Mouse (Mus musculus) brain, embryonic 18.5 days (tissue): ENCODE measurements around the gene Nadk2.

Experiments
- DNase-seq: peaks from one replicate; pipeline ENCODE4 v3.0.0-alpha.2; 2012; ENCODE audit warnings: low read depth, low spot score

Nadk2 gene

DNA sequence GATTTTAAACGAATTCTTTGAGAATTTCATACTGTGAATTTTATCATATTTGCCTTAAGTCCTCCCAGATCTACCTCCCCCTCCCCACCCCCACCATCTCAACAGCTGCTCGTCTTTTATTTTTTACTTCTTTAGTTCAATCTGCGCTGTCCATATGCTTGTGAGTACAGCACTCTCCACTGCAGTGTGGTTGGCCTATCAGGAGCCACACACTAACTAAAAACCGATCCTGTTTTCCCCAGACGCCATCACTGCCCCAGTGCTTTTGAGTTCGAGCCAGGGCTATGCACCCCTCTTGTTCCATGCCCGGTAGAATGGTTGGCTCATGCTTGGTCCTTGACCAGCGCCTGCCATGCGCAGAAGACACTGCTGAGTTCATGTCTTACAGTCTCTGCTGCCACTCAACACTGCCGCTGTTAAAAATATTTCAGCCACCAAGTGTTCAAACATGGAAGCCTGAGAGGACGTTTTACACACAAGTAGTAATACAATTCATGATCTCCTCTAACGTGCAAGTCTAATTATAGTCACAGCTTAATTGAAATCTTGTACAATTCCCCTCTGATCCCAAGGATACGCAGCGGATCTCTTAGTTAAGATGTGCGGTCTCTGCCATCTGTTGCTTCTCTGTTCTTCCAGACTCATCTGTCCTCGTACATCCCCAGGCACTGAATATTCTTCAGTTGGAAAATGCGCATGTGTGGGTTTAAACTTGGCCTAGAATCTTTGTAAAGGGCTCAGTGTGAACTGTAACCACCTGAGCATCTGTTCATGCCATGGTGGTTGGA is 17.0 kb downstream of the Nadk2 start:
- DNase-seq, result no peak

DNA sequence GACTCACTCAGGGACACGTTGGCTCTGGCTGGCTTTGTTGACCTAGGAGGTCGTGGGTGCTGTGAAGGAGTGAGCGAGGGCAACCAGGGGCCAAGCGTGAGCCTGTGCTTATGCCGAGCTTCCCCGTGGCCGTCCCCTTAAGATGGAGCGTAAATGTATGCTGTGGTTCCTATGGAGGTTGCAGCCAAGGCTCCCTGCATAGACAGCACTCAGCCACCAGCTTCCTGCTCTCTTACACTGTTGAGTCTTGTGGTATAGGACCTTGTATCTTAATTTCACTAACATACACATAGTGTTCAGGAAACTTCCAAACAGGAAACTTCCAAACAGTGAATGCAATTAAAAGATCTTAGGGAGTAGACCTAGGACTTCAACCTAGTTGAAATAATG is 17.6 kb downstream of the Nadk2 start:
- no peak for DNase-seq

DNA sequence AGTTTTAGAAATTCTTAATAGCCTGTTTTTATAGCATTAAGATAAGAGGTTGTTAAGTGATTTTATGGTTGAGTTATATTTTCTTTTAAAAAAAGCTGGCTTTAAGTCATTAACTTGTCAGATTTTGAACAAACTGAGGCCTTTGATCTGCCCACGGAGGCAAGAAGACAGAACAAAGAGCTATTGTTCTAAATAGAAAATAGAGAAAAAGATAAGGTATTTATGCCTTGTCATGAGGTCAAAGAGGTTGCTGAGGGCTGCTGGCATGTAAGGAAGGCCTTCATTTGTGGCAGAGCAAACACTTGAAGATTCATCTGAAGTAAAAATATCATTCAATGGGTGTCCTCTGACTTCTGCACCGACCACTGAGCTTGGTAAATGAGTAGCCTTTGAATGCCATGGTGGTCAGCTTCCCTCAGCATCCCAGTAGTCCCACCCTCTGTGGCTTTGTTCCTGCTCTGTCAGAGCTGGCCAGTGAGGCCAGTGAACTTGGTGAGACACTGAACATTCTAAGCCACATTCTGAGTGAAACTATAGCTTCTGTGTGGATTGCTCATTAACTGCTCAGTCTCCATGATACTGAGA is 18.2 kb downstream of the Nadk2 start:
- no peak for DNase-seq

DNA sequence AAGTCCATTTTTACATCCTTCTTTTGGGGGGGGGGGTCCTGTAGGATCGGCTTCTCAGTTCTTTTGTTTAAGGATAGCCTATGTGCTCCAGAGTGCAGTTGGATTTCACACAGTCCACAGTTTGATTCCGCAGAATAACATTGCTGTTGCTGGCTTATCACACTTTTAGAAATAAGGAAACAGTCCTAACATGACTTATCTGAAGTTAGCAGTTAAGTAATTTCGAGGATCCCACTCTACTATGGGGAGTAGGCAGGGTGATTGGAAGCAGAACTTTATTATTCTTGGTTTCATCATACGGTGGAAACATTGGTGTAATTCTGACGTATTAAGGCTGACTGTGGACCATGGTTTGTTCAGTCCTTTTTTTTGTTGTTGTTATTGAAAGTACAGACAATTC is 19.6 kb downstream of the Nadk2 start:
- no peak for DNase-seq

DNA sequence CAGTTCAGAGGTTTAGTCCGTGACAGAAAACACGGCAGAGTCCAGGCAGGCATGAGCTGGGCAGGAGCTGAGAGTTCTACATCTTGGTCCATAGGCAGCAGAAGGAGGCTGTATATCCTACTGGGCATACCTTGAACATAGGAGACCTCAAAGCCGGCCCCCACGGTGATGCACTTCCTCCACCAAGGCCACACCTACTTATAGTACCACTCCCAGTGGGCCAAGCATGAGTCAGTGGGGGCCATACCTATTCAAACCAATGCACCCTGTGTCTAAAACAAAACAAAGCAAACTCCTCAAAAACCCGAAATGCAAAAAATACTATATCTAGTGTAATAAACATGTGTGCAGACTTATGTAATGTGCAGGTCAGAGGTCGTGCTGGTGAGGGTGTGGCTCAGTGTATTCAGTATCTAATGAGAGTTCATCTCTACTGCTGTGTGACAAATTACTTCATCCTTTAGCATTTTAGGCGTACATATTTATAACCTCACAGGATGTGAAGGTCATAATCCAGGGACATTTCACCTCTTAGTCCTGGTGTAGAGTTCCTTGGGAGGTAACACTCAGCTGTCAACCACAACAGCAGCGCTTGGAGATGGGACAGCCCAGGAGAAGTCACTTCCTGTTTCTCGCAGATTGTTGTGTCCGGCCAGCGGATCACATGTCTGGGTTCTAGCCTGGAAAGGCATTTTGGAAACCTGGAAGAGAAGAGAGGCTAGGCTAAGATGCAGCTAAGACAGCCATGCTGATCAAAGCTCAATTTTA is 22.7 kb downstream of the Nadk2 start:
- DNase-seq, result no peak

DNA sequence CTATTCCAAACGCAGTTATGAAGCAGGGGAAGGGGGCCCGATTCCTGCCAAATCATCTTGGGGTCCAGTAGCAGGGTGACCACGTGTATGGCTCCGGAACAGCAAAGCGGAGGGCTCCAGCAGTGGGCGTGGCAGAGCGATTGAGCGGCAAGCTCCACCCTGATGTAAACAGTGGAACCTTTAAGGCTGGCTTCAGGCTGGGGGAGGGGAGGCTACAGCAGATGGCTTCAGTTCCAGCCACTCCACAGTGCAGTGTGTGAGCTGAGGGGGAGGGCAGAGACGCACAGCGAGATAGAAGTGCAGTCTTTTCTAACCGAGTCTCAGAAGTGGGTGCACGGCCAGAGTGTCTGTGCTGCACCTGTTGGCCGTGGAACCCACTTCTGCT is 23.3 kb downstream of the Nadk2 start:
- DNase-seq, result no peak

DNA sequence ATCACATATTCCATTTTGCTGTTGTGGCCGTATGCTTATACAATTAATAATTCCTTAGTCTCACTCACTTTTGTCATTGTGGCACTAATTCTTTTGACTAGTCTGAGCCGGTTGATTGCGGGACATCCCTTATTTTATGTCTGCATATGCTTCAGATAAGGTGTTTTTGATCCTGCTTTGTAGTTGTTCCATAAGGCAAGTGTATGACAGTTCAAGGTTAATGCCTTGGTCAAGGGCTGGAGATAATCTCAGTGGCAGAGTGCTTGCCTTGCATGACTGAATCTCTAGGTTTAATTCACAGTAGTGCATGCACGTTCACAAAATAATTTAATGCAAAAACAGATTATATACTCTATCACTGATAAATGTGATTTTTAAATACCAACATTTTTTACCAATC is 25.8 kb downstream of the Nadk2 start:
- no peak for DNase-seq

DNA sequence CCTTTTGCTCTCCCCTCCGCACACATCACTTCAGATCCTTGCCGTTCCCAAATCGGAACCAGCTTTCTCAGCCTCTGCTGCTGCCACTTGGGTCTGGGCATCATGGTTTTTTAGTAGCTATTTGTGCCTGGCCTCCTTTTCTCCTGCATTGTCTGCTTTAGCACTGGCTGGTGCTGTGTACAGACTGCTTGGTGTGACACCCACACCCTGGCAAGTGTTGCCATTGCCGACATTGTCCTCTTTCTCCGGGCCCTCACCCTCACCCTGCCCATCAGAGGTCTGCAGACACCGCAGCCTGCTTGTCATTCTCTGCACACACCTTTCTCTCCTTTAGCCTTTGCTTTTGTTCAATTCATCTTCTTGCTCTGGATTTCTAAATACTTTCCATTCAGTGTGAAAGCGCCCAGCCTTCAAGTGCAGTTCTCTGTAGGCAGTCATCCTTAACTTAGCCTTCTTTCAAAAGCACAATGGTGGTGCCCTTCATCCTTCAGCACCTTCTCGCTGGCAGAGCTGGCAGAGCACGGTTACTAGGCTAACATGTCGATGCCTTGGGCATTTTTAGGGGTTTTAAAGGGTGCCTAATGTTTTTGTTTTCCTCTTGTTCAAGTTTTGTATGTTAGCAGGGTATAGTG is 29.5 kb downstream of the Nadk2 start:
- no peak for DNase-seq

DNA sequence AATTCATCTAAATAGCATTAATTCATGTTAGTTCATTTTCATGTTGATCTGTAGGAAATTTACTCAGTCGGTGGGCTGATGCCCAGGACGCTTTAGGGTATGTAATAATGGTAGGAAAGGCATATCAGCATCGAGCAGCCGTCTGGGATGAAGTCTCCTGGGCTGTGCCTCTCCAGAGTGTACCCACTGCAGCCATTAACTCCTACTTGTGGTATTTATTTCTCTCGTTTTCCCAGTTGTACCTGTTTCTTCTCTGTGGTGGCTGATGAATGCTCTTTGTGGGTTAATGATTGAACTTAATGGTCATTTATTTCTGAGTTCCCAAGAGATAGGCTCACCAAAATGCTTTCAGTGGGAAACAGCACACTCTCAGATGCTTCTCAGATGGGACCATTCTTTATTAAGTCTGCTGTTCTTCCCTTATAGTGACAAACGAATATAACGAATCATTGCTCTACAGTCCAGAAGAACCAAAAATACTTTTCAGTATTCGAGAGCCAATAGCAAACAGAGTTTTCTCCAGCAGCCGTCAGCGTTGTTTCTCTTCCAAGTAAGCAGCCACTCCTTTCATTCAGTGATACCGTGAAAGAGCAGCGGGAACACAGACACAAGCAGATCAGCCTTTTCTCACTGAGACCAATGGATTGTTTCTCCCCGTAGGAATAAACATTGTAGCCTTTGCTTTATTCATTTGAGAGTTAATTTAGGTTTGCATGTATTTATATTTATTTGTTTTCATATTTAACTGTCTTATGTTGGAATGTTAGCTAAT is 35.4 kb downstream of the Nadk2 start:
- DNase-seq, result no peak

DNA sequence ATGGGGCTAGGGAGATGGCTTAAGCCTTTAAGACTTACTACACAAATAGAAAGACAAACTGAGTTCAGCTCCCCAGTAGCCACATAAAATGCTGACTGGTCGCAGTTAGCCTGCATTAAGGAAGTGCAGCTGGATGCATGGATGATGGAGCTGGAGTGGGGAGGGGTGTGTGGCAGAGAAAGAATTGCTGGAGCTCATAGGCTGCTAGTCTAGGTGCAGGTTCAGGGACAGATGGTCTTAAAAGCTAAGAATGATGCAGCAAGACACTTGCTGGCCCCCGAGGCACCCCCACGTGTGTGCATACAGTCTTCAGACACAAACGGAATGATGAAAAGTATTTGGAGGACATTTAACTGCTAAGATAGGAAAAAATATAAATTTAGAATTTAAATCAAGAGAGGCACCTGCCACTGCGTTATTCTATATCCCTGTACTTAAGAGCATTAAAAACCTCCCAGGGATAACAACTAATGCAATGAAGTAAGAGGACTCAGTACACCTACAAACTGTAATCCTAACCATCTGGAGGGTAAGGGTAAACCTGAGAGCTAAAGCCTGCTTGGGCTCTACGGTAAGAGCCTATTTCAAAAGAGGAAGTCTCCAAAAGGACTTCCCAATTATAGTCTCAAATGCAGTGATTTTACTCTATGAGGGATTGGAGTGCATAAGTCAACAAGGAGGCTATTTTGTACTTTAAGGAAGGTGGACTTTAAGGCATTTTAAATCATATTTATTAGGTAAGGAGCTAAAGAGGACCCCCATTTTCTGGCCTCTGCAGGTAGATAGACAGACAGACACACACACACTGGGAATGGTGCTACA is 39.7 kb downstream of the Nadk2 start:
- no peak for DNase-seq

DNA sequence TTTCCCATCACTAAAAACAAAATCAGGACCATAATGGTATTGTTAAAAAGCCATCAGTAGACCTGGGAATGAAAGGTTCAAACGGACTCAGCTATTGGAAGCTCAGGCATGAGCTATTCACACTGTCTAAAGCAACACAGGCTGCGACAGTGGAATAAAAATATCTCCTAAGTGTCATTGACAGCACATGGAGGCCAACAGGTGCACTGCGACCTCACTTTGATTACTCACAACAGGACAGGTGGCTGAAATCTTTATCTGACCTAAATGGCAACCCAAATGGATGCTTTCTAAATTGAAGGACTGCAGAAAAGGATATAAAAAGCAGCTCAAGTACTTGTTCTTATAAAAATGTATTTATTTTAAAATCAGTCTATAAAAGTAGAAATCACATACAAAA is 40.6 kb downstream of the Nadk2 start:
- no peak for DNase-seq

DNA sequence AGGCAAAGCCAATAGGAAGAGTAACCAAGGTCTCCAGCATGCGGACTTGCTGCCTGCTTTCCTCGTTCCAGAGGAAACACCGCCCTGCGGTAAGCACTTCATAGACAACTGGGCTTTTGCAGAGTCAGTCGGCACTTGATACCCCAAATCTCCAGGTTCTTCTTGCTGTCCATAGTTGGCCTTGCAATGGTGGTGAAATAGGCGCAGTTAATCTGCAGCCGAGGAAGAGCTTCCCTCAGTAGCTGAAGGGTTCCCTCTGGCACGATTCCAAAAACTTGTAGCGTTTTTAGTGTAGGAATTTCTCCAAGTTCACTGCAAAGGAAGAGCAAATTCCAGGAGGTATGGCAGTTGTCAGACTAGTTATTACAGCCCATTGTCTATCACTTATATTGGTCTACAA is 42.5 kb downstream of the Nadk2 start:
- DNase-seq, result no peak

DNA sequence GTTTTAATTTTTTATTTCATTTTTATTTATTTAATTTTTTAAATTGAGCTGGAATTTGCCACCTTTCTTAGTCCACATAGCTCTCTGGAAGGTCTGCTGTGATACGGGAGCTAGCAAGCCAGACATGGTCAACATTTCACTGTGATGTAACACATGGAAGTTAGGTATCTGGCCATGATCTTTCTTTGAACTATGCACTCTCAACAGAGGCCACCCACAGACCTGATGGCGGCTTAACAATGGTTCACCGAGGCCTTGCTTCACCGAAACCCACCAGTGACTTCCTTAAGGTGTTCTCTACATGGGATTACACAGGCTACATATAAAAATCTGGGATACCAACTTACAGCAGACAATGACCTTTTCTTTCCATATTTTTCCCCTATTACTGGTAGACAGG is 43.1 kb downstream of the Nadk2 start:
- no peak for DNase-seq

DNA sequence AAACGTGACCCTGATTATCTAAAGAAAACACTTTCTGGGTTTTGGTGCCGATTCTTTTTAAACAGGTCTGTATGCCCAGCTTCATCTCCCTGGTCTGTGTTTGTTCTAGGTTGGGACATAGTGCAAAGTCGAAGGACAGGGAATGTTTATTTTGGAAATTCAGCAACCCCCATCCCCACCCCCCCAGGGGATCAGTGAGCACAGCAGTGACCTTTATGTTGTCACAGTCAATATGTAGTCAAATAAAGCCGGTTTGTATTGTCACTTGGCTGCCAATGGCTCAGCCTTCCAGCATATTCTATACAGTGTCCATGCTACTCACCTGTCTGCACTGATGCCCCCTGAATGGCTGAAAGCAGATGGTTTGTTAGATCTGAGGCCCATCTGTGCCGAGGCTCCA is 43.5 kb downstream of the Nadk2 start:
- no peak for DNase-seq

DNA sequence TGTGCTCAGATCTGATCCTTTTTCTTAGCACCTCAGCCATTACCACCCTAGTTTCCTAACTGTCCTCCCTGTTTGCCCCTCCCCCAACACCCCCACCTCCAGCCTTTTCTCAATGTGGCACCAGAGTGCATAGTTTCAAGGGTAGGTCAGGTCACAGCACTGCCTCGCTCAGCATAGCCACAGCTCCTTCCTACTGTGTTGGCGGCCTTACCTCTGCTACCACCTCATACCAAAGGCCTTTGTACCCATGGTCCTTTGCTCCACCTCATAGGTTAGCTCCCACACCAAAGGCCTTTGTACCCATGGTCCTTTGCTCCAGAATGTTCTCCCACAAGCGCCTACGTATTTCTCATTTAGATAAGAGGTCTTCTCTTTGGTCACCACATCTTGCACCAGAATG is 47.8 kb downstream of the Nadk2 start:
- no peak for DNase-seq

DNA sequence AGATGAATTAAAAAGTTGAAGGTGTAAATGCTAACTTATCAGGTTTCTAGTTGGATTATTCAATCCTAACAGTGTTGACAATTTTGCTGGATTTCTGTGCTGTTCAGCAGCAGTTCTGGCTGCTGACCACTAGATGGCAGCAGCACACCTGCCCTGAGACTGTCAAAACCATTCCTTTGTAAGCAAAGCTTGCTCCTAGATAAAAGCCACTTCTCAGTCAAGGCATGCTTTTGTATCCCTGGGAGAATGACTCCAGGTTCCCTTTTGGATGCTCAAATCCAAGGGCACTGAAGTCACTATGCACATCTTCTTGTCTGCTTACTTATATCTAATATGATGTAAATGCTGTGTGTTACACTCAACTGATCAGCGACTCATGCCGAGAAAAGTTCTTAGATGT is 49.0 kb downstream of the Nadk2 start:
- DNase-seq, result peak; percentile 20

DNA sequence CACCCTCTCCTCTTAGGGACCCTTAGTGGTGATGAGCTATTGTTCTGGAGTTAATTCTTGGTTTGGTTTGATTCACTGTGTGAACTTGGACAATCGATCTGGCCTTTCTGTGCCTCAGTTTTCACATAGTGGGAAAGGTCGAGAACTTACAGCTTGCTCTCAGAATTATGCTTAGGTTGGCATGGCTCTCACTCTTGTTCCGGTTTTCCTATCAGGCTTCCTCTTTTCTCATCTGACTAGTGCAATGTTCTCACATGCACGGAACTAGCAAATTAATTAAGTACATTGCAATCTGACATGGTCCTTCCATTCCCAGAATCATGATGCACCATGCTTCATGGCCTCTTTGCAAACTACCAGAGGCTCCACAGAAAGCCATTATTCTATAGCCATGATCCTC is 51.9 kb downstream of the Nadk2 start:
- DNase-seq, result no peak

DNA sequence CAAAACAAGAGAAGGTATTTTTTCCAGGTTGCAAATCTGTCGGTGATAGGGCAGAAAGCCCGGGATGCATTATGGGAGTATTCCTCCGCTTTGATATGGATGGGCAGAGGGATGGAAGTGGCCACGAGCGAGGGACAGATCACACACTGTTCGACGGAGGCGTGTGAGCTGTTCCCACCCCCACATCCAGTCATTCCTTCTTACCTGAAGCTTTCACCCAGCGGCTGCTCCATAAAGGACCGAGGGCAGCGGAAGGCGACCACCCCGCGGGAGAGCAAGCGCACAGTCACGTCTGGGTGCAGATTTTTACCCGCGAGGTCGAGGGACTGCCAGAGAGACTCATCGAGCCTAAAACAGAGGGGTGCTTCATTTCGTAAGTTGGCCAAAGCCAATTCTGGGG is 53.8 kb downstream of the Nadk2 start:
- no peak for DNase-seq

DNA sequence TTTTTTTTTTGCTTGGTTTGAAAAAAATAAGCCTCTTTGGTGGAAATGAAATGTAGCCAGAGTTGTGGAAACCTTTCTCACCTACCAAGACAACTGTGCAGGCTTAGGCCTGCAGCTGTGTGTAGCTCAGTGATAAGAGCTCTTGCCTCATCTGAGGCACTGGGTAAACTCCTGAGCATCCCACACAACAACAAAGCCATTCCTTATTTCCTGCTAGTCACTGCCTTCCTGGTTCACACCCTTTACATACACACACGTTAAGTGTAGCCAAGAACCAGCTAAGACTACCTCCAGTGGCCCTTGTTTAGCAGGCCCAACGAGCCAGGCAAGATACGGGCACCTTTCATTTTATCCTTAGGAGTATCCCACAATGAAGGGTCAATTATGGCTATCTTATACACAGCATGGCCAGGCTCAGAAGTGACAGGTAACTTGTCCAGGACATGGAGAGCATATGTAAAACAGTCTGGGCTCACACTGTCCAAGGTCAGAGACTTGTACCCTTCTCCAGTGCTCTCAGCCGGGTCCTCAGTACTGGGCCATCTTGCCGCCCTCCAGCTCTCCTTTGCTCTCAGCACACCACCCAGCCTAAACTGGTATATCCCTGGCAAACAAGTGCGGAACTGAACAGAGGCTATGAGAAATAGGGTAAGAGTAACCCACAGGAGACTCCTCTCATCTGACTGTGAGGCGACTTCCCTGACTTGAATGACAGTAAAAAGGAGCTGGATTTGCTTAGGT is 56.2 kb downstream of the Nadk2 start:
- DNase-seq, result no peak
